In the genomic region with DNA sequence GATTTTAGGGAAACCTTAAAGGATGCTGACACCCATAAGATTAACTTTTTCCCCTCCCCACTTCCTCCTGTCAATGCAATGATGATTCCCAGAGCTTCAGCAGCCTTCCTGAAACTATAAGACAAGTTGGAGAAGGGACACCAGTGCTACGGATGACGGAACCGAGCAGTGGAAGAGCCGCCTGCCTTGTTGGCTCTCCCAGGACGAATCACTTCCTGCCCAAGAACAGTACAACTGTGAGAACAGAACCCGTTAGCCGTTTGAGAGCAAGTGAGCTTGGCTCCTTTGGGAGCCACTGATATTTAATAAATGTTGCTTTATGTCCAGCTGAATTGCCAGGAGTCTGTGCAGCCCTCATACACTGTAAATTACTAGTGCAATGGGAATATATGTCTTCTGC, we compare ENCODE assay signal across 22 mouse cellular contexts.
DNase-seq lines count a peak whose midpoint lies in the region; ATAC-seq lines count a peak whose summit lies in the region.
"Had no signal": no experiment of that assay in that cellular context is flagged by ENCODE, and none has a peak within 500 bp of the region (broad histone marks: within the 10 kb centered on the region; RNA-seq: fewer than 3 reads in every experiment).

No protein-coding gene starts in this region.

- H3K27ac ChIP-seq in heart, embryonic 13.5 days (replicated peaks) = peak overlapping the region; percentile 25; the same call in 1 of the 2 replicates
- H3K27ac ChIP-seq: embryonic facial prominence, embryonic 12.5 days; forebrain, embryonic 12.5 days; heart, adult 2 months; hindbrain, embryonic 13.5 days; hindbrain, postnatal 0 days; intestine, embryonic 15.5 days had no signal

- intact Hi-C loops in heart, postnatal 14 days (cut with DNase I) = no loop called here
- intact Hi-C loops in left cerebral cortex, postnatal 14 days (cut with DNase I) = no loop called here

- WGBS in heart, embryonic 13.5 days = 42% methylated on average over 7 of the region's 7 CpGs

- no peak overlapping the region for H3K4me2 ChIP-seq in heart, embryonic 13.5 days
- H3K4me2 ChIP-seq: embryonic facial prominence, embryonic 12.5 days; forebrain, embryonic 12.5 days; hindbrain, embryonic 13.5 days; intestine, embryonic 15.5 days had no signal

- H3K9me3 ChIP-seq in heart, embryonic 13.5 days = no peaks in the 10 kb centered on the region
- H3K9me3 ChIP-seq in megakaryocyte, embryonic 14.5 days = no peaks in the 10 kb centered on the region
- H3K9me3 ChIP-seq: embryonic facial prominence, embryonic 12.5 days; forebrain, embryonic 12.5 days; hindbrain, embryonic 13.5 days; intestine, embryonic 15.5 days had no signal

- H3K9ac ChIP-seq in heart, embryonic 13.5 days = no peak overlapping the region
- H3K9ac ChIP-seq: embryonic facial prominence, embryonic 12.5 days; forebrain, embryonic 12.5 days; forebrain, postnatal 0 days; hindbrain, embryonic 13.5 days; intestine, embryonic 15.5 days had no signal

- peaks cover 39% of the 10 kb centered on the region for H3K4me1 ChIP-seq in heart, embryonic 13.5 days
- peaks cover 99% of the 10 kb centered on the region for H3K4me1 ChIP-seq in megakaryocyte, embryonic 14.5 days
- H3K4me1 ChIP-seq: hindbrain, embryonic 13.5 days had no signal

- no peaks in the 10 kb centered on the region for H3K36me3 ChIP-seq in heart, embryonic 13.5 days
- H3K36me3 ChIP-seq in megakaryocyte, embryonic 14.5 days (replicated peaks; ENCODE audit: low read length) = peaks cover 22% of the 10 kb centered on the region
- H3K36me3 ChIP-seq: embryonic facial prominence, embryonic 12.5 days; forebrain, embryonic 12.5 days; hindbrain, embryonic 13.5 days; intestine, embryonic 15.5 days had no signal

- H3K4me3 ChIP-seq in heart, embryonic 13.5 days = no peak overlapping the region
- peak overlapping the region; percentile 80 for H3K4me3 ChIP-seq in megakaryocyte, embryonic 14.5 days (replicated peaks)
- H3K4me3 ChIP-seq: embryonic facial prominence, embryonic 12.5 days; forebrain, embryonic 12.5 days; heart, adult 2 months; hindbrain, embryonic 13.5 days; intestine, embryonic 15.5 days had no signal

- ATAC-seq in heart, embryonic 13.5 days (ENCODE audit: extremely low read depth, insufficient number of reproducible peaks, low FRiP score, low TSS enrichment) = no peak
- ATAC-seq in megakaryocyte, adult 5-6 weeks (ENCODE audit: poor library complexity, severe bottlenecking) = no peak
- ATAC-seq: activated CD4-positive, CD25-positive, alpha-beta regulatory T cell, adult 4 months; forebrain, postnatal 0 days; hindbrain, postnatal 0 days; intestine, embryonic 15.5 days; Patski had no signal

- no peaks in the 10 kb centered on the region for H3K27me3 ChIP-seq in heart, embryonic 13.5 days (replicated peaks)
- no peaks in the 10 kb centered on the region for H3K27me3 ChIP-seq in megakaryocyte, embryonic 14.5 days (replicated peaks)
- H3K27me3 ChIP-seq: embryonic facial prominence, embryonic 12.5 days; intestine, embryonic 15.5 days; Patski had no signal

- no peak for DNase-seq in heart, postnatal 14 days
- DNase-seq in NIH3T3 (ENCODE audit: low read depth) = peak; percentile 54
- DNase-seq in left cerebral cortex, postnatal 14 days (ENCODE audit: low spot score in 2 of 2) = no peak
- DNase-seq in layer of hippocampus, postnatal 25 days (ENCODE audit: extremely low spot score in 1 of 2, low spot score in 1 of 2) = no peak
- DNase-seq: adrenal gland, postnatal 14 days; cerebellum, adult 11-12 months; cerebellum, adult 9-10 months; cerebellum, postnatal 25 days; forebrain, postnatal 0 days; gastrocnemius, postnatal 14 days; heart, adult 2 months; kidney, adult 18-20 months had no signal
